Mouse (Mus musculus): ENCODE results near the gene Hoxa9. TPM values are rescaled to one million over a fixed set of nuclear protein-coding genes. Genes with fewer than 3 reads are reported as not detected.

Hoxa9 gene
- polyA plus RNA-seq, 1 experiment from 2014 or later, result 0.26 TPM

- Histone ChIP-seq H3K9me3 (ENCODE audit: low read length) (no peaks in the 10 kb centered on the region), H3K4me3 (ENCODE audit: low read depth, low read length) (no peak overlapping the region), H3K4me1 (ENCODE audit: insufficient read depth) (no peaks in the 10 kb centered on the region), H3K9ac (replicated peaks) (no peak overlapping the region), H3K4me2 (ENCODE audit: low read depth, low read length) (no peak overlapping the region), H3K36me3 (replicated peaks; ENCODE audit: insufficient read depth, low read length) (no peaks in the 10 kb centered on the region), H3K27ac (ENCODE audit: low read depth) (no peak overlapping the region), H3K27me3 (ENCODE audit: insufficient read depth, low read length) (peaks cover 97% of the 10 kb centered on the region)
- no peak for ATAC-seq
- 2% methylated on average over 59 of the region's 59 CpGs for WGBS (ENCODE audit: insufficient replicate concordance)
- no peak for DNase-seq
- no peak for TF ChIP-seq EP300 (IDR thresholded peaks at IDR 0.05; ENCODE audit: low read depth)
- TF ChIP-seq CTCF (IDR thresholded peaks at IDR 0.05; ENCODE audit: low read depth), result no peak
Measured at GRCm38 (mm10) chr6:52253511-52254500, 22.9 kb upstream of the Hoxa9 start.

DNA sequence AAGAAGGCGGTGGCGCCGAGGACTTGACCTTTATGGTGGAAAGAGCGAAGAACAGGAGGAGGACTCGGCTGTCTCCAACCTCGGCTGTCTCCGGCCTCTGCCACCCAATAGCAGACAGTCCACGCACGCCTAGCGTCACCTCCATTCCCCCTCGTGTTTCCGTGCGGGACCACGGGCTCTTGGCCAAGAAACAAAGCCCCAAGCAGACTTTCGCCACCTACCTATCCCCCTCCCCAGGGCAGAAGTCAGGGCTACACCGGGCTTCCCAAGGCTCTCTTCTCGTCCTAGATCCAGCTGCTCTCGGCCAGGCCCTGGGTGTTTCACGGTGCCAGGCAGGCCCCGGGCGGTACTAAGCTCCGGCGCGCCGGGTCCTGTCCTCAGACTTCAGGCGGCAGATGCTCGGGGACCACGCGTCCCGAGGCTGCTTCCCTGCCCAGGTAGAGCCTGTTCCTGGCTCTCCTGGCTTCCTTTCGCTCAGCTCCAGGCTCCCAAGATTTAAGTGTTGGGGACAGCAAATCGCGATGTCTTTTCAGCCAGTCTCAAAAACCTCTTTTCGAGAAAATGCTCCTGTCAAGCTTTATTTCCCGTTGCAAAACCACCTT is 22.0 kb upstream of the Hoxa9 start:
- Histone ChIP-seq H3K36me3 (replicated peaks; ENCODE audit: insufficient read depth, low read length) (no peaks in the 10 kb centered on the region), H3K4me1 (ENCODE audit: insufficient read depth) (no peaks in the 10 kb centered on the region), H3K4me2 (ENCODE audit: low read depth, low read length) (no peak overlapping the region), H3K4me3 (ENCODE audit: low read depth, low read length) (no peak overlapping the region), H3K27me3 (ENCODE audit: insufficient read depth, low read length) (peaks cover 97% of the 10 kb centered on the region), H3K27ac (ENCODE audit: low read depth) (no peak overlapping the region), H3K9me3 (ENCODE audit: low read length) (no peaks in the 10 kb centered on the region), H3K9ac (replicated peaks) (no peak overlapping the region)
- no peak for DNase-seq
- TF ChIP-seq EP300 (IDR thresholded peaks at IDR 0.05; ENCODE audit: low read depth), result no peak
- TF ChIP-seq CTCF (IDR thresholded peaks at IDR 0.05; ENCODE audit: low read depth), result no peak
- 2% methylated on average over 35 of the region's 35 CpGs for WGBS (ENCODE audit: insufficient replicate concordance)
- ATAC-seq, result no peak

GRCm38 (mm10) chr6:52252016-52252774 is 21.3 kb upstream of the Hoxa9 start:
- no peak for DNase-seq

DNA sequence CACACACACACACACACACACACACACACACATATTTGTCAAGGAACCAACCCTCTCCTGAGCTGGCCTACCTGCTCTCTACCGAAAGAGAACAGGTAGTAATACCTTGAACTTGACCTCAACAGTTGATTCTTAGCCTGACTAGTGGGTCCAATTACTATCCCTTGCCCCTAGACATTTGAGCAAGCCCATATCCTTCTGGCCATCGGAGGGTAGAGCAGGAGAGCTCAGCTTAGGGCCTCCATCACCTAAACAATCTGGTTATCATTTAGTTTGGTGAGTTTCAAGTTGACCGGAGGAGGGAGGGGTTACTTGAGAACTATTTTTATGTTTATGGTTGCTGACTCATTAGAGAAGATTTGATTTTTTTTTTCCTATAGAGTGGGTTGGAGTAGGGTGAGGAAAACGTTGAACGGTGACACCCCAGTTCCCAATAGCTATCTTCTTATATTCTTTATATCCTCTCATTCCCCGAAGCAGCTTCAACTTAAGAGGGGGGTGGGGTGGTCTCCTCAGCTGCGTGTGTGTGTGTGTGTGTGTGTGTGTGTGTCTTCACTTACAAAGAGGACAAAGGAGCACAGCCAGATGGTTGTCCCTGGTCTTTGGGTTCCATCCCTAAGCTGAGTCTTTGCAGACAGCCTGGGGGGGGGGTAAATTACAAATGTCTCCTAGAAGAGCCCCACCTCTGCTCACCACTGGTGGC is 20.4 kb upstream of the Hoxa9 start:
- 10% methylated on average over 7 of the region's 7 CpGs for WGBS (ENCODE audit: insufficient replicate concordance)
- no peak overlapping the region for H3K4me2 ChIP-seq (ENCODE audit: low read depth, low read length)
- no peak for ATAC-seq

More at GRCm38 (mm10) chr6:52252016-52252774, 21.3 kb upstream of the Hoxa9 start:
- TF ChIP-seq EP300 (IDR thresholded peaks at IDR 0.05; ENCODE audit: low read depth) (no peak), CTCF (IDR thresholded peaks at IDR 0.05; ENCODE audit: low read depth) (no peak)
- Histone ChIP-seq H3K9me3 (ENCODE audit: low read length) (no peaks in the 10 kb centered on the region), H3K4me3 (ENCODE audit: low read depth, low read length) (no peak overlapping the region), H3K36me3 (replicated peaks; ENCODE audit: insufficient read depth, low read length) (no peaks in the 10 kb centered on the region), H3K9ac (replicated peaks) (no peak overlapping the region), H3K27ac (ENCODE audit: low read depth) (no peak overlapping the region), H3K4me1 (ENCODE audit: insufficient read depth) (no peaks in the 10 kb centered on the region), H3K27me3 (ENCODE audit: insufficient read depth, low read length) (peaks cover 97% of the 10 kb centered on the region), H3K4me2 (ENCODE audit: low read depth, low read length) (no peak overlapping the region)
- WGBS (ENCODE audit: insufficient replicate concordance), result 5% methylated on average over 24 of the region's 24 CpGs
- no peak for ATAC-seq

DNA sequence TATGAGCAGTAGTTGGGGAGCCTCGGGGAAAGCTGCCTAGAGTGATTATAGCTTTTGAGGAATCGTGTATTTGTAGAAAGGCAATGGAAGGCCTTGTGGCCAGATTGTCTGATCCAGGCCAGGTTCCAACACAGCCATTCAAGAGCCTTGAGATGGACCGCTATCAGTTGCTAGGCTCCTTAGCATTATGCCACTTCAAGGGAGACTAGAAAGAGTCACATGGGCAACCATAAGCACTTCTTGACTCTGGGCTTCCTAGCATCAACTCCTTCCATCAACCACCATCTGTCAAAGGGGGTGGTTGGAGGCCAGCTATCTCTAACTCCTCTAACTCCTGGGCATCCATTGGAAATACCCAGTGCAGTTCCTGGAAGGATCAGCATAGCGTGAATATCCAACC is 18.9 kb upstream of the Hoxa9 start:
- Histone ChIP-seq H3K9ac (replicated peaks) (no peak overlapping the region), H3K4me1 (ENCODE audit: insufficient read depth) (peaks cover 6% of the 10 kb centered on the region; the same call in 1 of the 2 replicates), H3K27me3 (ENCODE audit: insufficient read depth, low read length) (peaks cover 99% of the 10 kb centered on the region), H3K36me3 (replicated peaks; ENCODE audit: insufficient read depth, low read length) (no peaks in the 10 kb centered on the region), H3K27ac (ENCODE audit: low read depth) (no peak overlapping the region), H3K9me3 (ENCODE audit: low read length) (no peaks in the 10 kb centered on the region), H3K4me3 (ENCODE audit: low read depth, low read length) (no peak overlapping the region), H3K4me2 (ENCODE audit: low read depth, low read length) (no peak overlapping the region)
- TF ChIP-seq EP300 (IDR thresholded peaks at IDR 0.05; ENCODE audit: low read depth) (no peak), CTCF (IDR thresholded peaks at IDR 0.05; ENCODE audit: low read depth) (no peak)
- ATAC-seq, result no peak
- DNase-seq, result no peak
- WGBS (ENCODE audit: insufficient replicate concordance), result 2% methylated on average over 4 of the region's 4 CpGs

More for the DNA sequence above, 20.4 kb upstream of the Hoxa9 start:
- Histone ChIP-seq H3K9ac (replicated peaks) (no peak overlapping the region), H3K36me3 (replicated peaks; ENCODE audit: insufficient read depth, low read length) (no peaks in the 10 kb centered on the region), H3K4me1 (ENCODE audit: insufficient read depth) (no peaks in the 10 kb centered on the region), H3K27ac (ENCODE audit: low read depth) (no peak overlapping the region), H3K27me3 (ENCODE audit: insufficient read depth, low read length) (peaks cover 98% of the 10 kb centered on the region), H3K9me3 (ENCODE audit: low read length) (no peaks in the 10 kb centered on the region), H3K4me3 (ENCODE audit: low read depth, low read length) (no peak overlapping the region)
- DNase-seq, result no peak
- TF ChIP-seq EP300 (IDR thresholded peaks at IDR 0.05; ENCODE audit: low read depth) (no peak), CTCF (IDR thresholded peaks at IDR 0.05; ENCODE audit: low read depth) (no peak)
